Comparison of ENCODE assay signal across 16 mouse cellular contexts in the genomic region with DNA sequence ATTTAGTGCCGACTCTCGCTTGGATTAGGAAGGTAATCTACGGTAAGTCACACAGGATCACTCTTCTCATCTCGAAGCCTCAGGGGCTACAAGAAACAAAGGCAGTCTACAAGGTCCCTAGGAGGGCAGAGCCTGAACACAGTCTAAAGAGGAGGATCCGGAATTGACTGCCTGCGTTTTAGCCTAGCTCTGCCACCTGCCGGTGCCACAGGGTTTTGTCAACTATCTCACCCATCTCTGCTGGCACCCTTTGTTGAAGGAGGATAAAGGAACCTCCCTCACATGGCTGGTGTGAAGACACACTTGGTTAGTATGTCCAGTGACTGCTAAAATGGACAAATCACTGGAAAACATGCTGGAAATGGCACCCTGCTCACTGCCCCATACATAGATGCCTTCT. TPM values are rescaled to one million over a fixed set of nuclear protein-coding genes. Genes with fewer than 3 reads are reported as not detected.
DNase-seq lines count a peak whose midpoint lies in the region; ATAC-seq and TF ChIP-seq lines count a peak whose summit lies in the region.
"Had no signal": no experiment of that assay in that cellular context is flagged by ENCODE, and none has a peak within 500 bp of the region (broad histone marks: within the 10 kb centered on the region; RNA-seq: fewer than 3 reads in every experiment).

No protein-coding gene starts in this region.

- ATAC-seq in stomach, postnatal 0 days (ENCODE audit: low FRiP score, low TSS enrichment) = no peak
- ATAC-seq: CD4-positive, CD25-positive, alpha-beta regulatory T cell, adult 4 months; forebrain, embryonic 13.5 days had no signal

- TF ChIP-seq POLR2A in kidney, adult 2 months (IDR thresholded peaks at IDR 0.05; ENCODE audit: low read depth, low read length) = no peak

- no peaks in the 10 kb centered on the region for H3K9me3 ChIP-seq in stomach, postnatal 0 days (ENCODE audit: control insufficient read depth, low read length)
- H3K9me3 ChIP-seq: forebrain, embryonic 13.5 days; heart, embryonic 13.5 days had no signal

- peak; percentile 19 for DNase-seq in adrenal gland, adult 2 months
- no peak for DNase-seq in adrenal gland, postnatal 10 days
- no peak for DNase-seq in kidney, adult 2 months
- no peak for DNase-seq in kidney, postnatal 25 days
- peak; percentile 6 for DNase-seq in retina, postnatal 1 day
- DNase-seq in retina, embryonic 14.5 days (ENCODE audit: low spot score) = no peak
- no peak for DNase-seq in stomach, postnatal 0 days (ENCODE audit: low spot score)
- no peak for DNase-seq in ovary, postnatal 14 days (ENCODE audit: low spot score)
- DNase-seq: cerebellum, postnatal 14 days; spleen, adult 18-20 months had no signal

- H3K27me3 ChIP-seq in kidney, adult 2 months (replicated peaks; ENCODE audit: control insufficient read depth, insufficient read depth, low read length) = no peaks in the 10 kb centered on the region
- H3K27me3 ChIP-seq in stomach, postnatal 0 days (ENCODE audit: control insufficient read depth, insufficient read depth, low read length) = no peaks in the 10 kb centered on the region
- H3K27me3 ChIP-seq: forebrain, embryonic 13.5 days; heart, embryonic 13.5 days had no signal

- H3K4me1 ChIP-seq in kidney, adult 2 months (ENCODE audit: control insufficient read depth, insufficient read depth, low read length) = no peaks in the 10 kb centered on the region
- no peaks in the 10 kb centered on the region for H3K4me1 ChIP-seq in stomach, postnatal 0 days (replicated peaks; ENCODE audit: control insufficient read depth, insufficient read depth)
- H3K4me1 ChIP-seq: embryonic facial prominence, embryonic 10.5 days; forebrain, embryonic 13.5 days; heart, embryonic 13.5 days; midbrain, embryonic 10.5 days had no signal

- peaks cover 3% of the 10 kb centered on the region; the same call in 1 of the 2 replicates for H3K36me3 ChIP-seq in kidney, adult 2 months (ENCODE audit: control insufficient read depth, insufficient read depth, low read length)
- H3K36me3 ChIP-seq in stomach, postnatal 0 days (ENCODE audit: control insufficient read depth, insufficient read depth, low read length) = peaks cover 23% of the 10 kb centered on the region

- H3K4me3 ChIP-seq in kidney, adult 2 months (ENCODE audit: insufficient read depth, low read depth, low read length) = no peak overlapping the region
- no peak overlapping the region for H3K4me3 ChIP-seq in stomach, postnatal 0 days (ENCODE audit: low read depth, low read length)
- H3K4me3 ChIP-seq: embryonic facial prominence, embryonic 10.5 days; forebrain, embryonic 13.5 days; heart, embryonic 13.5 days; midbrain, embryonic 10.5 days; myocyte had no signal

- peak; percentile 26; the same call in 1 of the 2 replicates for TF ChIP-seq CTCF in kidney, adult 2 months (conservative IDR thresholded peaks at IDR 0.05; ENCODE audit: insufficient read depth, insufficient read length, low read depth, low read length)
- peak; percentile 22; the same call in 1 of the 2 replicates for TF ChIP-seq CTCF in stomach, postnatal 0 days (IDR thresholded peaks at IDR 0.05; ENCODE audit: low read depth)

- no peak overlapping the region for H3K4me2 ChIP-seq in stomach, postnatal 0 days (replicated peaks; ENCODE audit: low read depth)
- H3K4me2 ChIP-seq: forebrain, embryonic 13.5 days; heart, embryonic 13.5 days had no signal

- no peak overlapping the region for H3K9ac ChIP-seq in stomach, postnatal 0 days (ENCODE audit: low read length)
- H3K9ac ChIP-seq: forebrain, embryonic 13.5 days; heart, embryonic 13.5 days had no signal

- no peak overlapping the region for H3K27ac ChIP-seq in kidney, adult 2 months (ENCODE audit: insufficient read depth, low read depth, low read length)
- no peak overlapping the region for H3K27ac ChIP-seq in stomach, postnatal 0 days (replicated peaks)
- H3K27ac ChIP-seq: embryonic facial prominence, embryonic 10.5 days; forebrain, embryonic 13.5 days; heart, embryonic 13.5 days; midbrain, embryonic 10.5 days had no signal

- 92% methylated on average over 7 of the region's 7 CpGs for WGBS in kidney, adult 2 months
- WGBS in stomach, postnatal 0 days = 94% methylated on average over 7 of the region's 7 CpGs

- TF ChIP-seq EP300 in stomach, postnatal 0 days (optimal IDR thresholded peaks at IDR 0.05) = no peak

RNA-seq across cellular contexts. Expression of gene Atxn3, which starts 20.5 kb away (rescaled TPM):
- 10 to 100 TPM; 16.2 to 16.7 TPM for total RNA-seq in adrenal gland, adult 2 months (2021)
- 0.77 and 1.2 TPM in 2 replicates for polyA plus RNA-seq in adrenal gland, adult 2 months (2012; rRNA removed)
- total RNA-seq in adrenal gland, postnatal 10 days (2021) = 10 to 100 TPM; 16.4 to 17.2 TPM
- polyA plus RNA-seq in kidney, adult 2 months (2012; rRNA removed) = 3.7 and 5.5 TPM in 2 replicates
- 12.0 and 13.4 TPM in 2 replicates for polyA plus RNA-seq in stomach, postnatal 0 days (2015; fragmentation: Nextera tagmentation; extraction: Ambion mirVana)

RNA-seq across cellular contexts. Expression of gene Trip11, which starts 24.5 kb away (rescaled TPM):
- 10 to 100 TPM; 28.4 to 40.6 TPM for total RNA-seq in adrenal gland, adult 2 months (2021)
- polyA plus RNA-seq in adrenal gland, adult 2 months (2012; rRNA removed) = 1.6 and 4.1 TPM in 2 replicates
- 10 to 100 TPM; 28.2 to 31.3 TPM for total RNA-seq in adrenal gland, postnatal 10 days (2021)
- polyA plus RNA-seq in kidney, adult 2 months (2012; rRNA removed) = 4.0 and 4.2 TPM in 2 replicates
- 15.1 and 24.3 TPM in 2 replicates for polyA plus RNA-seq in stomach, postnatal 0 days (2015; fragmentation: Nextera tagmentation; extraction: Ambion mirVana)

RNA-seq across cellular contexts. Expression of gene Cpsf2, which starts 38.2 kb away (rescaled TPM):
- total RNA-seq in adrenal gland, adult 2 months (2021) = 10 to 100 TPM; 32.4 to 35.8 TPM
- 2.8 and 3.4 TPM in 2 replicates for polyA plus RNA-seq in adrenal gland, adult 2 months (2012; rRNA removed)
- total RNA-seq in adrenal gland, postnatal 10 days (2021) = 10 to 100 TPM; 27.3 to 28.0 TPM
- 3.6 and 5.1 TPM in 2 replicates for polyA plus RNA-seq in kidney, adult 2 months (2012; rRNA removed)
- 12.1 and 13.9 TPM in 2 replicates for polyA plus RNA-seq in stomach, postnatal 0 days (2015; fragmentation: Nextera tagmentation; extraction: Ambion mirVana)

Comparison
In these comparisons a context has a peak if more than half of its experiments do, and no peak if none do; other contexts are left out.
1. DNase-seq: peak in adrenal gland, adult 2 months (single experiment) and retina, postnatal 1 day (single experiment); none in adrenal gland, postnatal 10 days (single experiment), kidney, adult 2 months (single experiment), kidney, postnatal 25 days (0 of 2), retina, embryonic 14.5 days (single experiment), stomach, postnatal 0 days (single experiment) and ovary, postnatal 14 days (single experiment).